Mouse (Mus musculus): ENCODE results near the gene Tnrc18. TPM values are rescaled to one million over a fixed set of nuclear protein-coding genes. Genes with fewer than 3 reads are reported as not detected.
A peak's percentile ranks its signal among the peaks of the same experiment; 100 is the strongest.

Tnrc18 gene
- polyA plus RNA-seq, 1 experiment from 2014 or later: 27.5 TPM

GRCm38 (mm10) chr5:142813722-142814111 lies 3.7 kb downstream of the Tnrc18 start:
- H3K4me2 ChIP-seq (ENCODE audit: low read length): peak overlapping the region; percentile 99
- H3K4me1 ChIP-seq (ENCODE audit: control insufficient read depth, insufficient read depth, low read length): peaks cover 34% of the 10 kb centered on the region
- peak overlapping the region; percentile 100 for H3K27ac ChIP-seq (ENCODE audit: low read depth, low read length)
- no peaks in the 10 kb centered on the region for H3K27me3 ChIP-seq (replicated peaks; ENCODE audit: control insufficient read depth, insufficient read depth, low read length)
- under 1% methylated on average over 23 of the region's 23 CpGs for WGBS
- H3K9me3 ChIP-seq (replicated peaks; ENCODE audit: control insufficient read depth, low read length): no peaks in the 10 kb centered on the region
- ATAC-seq (no peak), DNase-seq (ENCODE audit: low spot score) (peak; percentile 75)
- peak overlapping the region; percentile 97 for H3K4me3 ChIP-seq (ENCODE audit: low read depth, low read length)
- H3K36me3 ChIP-seq (ENCODE audit: control insufficient read depth, insufficient read depth, low read length): peaks cover 54% of the 10 kb centered on the region
- H3K9ac ChIP-seq (ENCODE audit: low read length): peak overlapping the region; percentile 100

- H3K36me3 ChIP-seq (ENCODE audit: control insufficient read depth, insufficient read depth, low read length): peaks cover 56% of the 10 kb centered on the region
- no peak for ATAC-seq
- H3K9ac ChIP-seq (ENCODE audit: low read length): peak overlapping the region; percentile 100
- under 1% methylated on average over 18 of the region's 18 CpGs for WGBS
- H3K4me1 ChIP-seq (ENCODE audit: control insufficient read depth, insufficient read depth, low read length): peaks cover 34% of the 10 kb centered on the region
- peak overlapping the region; percentile 97 for H3K4me3 ChIP-seq (ENCODE audit: low read depth, low read length)
- H3K4me2 ChIP-seq (ENCODE audit: low read length): peak overlapping the region; percentile 99
- no peaks in the 10 kb centered on the region for H3K27me3 ChIP-seq (replicated peaks; ENCODE audit: control insufficient read depth, insufficient read depth, low read length)
- no peaks in the 10 kb centered on the region for H3K9me3 ChIP-seq (replicated peaks; ENCODE audit: control insufficient read depth, low read length)
- peak overlapping the region; percentile 100 for H3K27ac ChIP-seq (ENCODE audit: low read depth, low read length)
- peak; percentile 59 for DNase-seq (ENCODE audit: low spot score)
Observed at GRCm38 (mm10) chr5:142812976-142813721, 4.3 kb downstream of the Tnrc18 start.

GRCm38 (mm10) chr5:142812621-142812975 lies 4.9 kb downstream of the Tnrc18 start:
- no peak for ATAC-seq
- Histone ChIP-seq H3K4me1 (ENCODE audit: control insufficient read depth, insufficient read depth, low read length) (peaks cover 34% of the 10 kb centered on the region), H3K9me3 (replicated peaks; ENCODE audit: control insufficient read depth, low read length) (no peaks in the 10 kb centered on the region), H3K9ac (ENCODE audit: low read length) (peak overlapping the region; percentile 100), H3K4me3 (ENCODE audit: low read depth, low read length) (peak overlapping the region; percentile 97), H3K36me3 (ENCODE audit: control insufficient read depth, insufficient read depth, low read length) (peaks cover 62% of the 10 kb centered on the region), H3K4me2 (ENCODE audit: low read length) (peak overlapping the region; percentile 99), H3K27me3 (replicated peaks; ENCODE audit: control insufficient read depth, insufficient read depth, low read length) (no peaks in the 10 kb centered on the region), H3K27ac (ENCODE audit: low read depth, low read length) (peak overlapping the region; percentile 100)
- WGBS: 3% methylated on average over 8 of the region's 8 CpGs
- DNase-seq (ENCODE audit: low spot score): no peak

GRCm38 (mm10) chr5:142811870-142812443 lies 5.5 kb downstream of the Tnrc18 start:
- Histone ChIP-seq H3K27ac (ENCODE audit: low read depth, low read length) (peak overlapping the region; percentile 100), H3K9ac (ENCODE audit: low read length) (peak overlapping the region; percentile 100), H3K4me2 (ENCODE audit: low read length) (peak overlapping the region; percentile 99), H3K27me3 (replicated peaks; ENCODE audit: control insufficient read depth, insufficient read depth, low read length) (no peaks in the 10 kb centered on the region), H3K4me1 (ENCODE audit: control insufficient read depth, insufficient read depth, low read length) (peaks cover 34% of the 10 kb centered on the region), H3K4me3 (ENCODE audit: low read depth, low read length) (peak overlapping the region; percentile 97), H3K36me3 (ENCODE audit: control insufficient read depth, insufficient read depth, low read length) (peaks cover 68% of the 10 kb centered on the region), H3K9me3 (replicated peaks; ENCODE audit: control insufficient read depth, low read length) (no peaks in the 10 kb centered on the region)
- ATAC-seq: no peak
- WGBS: 12% methylated on average over 8 of the region's 8 CpGs
- DNase-seq (ENCODE audit: low spot score): no peak

- H3K4me3 ChIP-seq (ENCODE audit: low read depth, low read length): peak overlapping the region; percentile 97
- H3K27me3 ChIP-seq (replicated peaks; ENCODE audit: control insufficient read depth, insufficient read depth, low read length): no peaks in the 10 kb centered on the region
- ATAC-seq: no peak
- 17% methylated on average over 20 of the region's 20 CpGs for WGBS
- no peak for DNase-seq (ENCODE audit: low spot score)
- peak overlapping the region; percentile 100 for H3K9ac ChIP-seq (ENCODE audit: low read length)
- H3K9me3 ChIP-seq (replicated peaks; ENCODE audit: control insufficient read depth, low read length): no peaks in the 10 kb centered on the region
- H3K4me1 ChIP-seq (ENCODE audit: control insufficient read depth, insufficient read depth, low read length): peaks cover 37% of the 10 kb centered on the region
- H3K36me3 ChIP-seq (ENCODE audit: control insufficient read depth, insufficient read depth, low read length): peaks cover 76% of the 10 kb centered on the region
- H3K4me2 ChIP-seq (ENCODE audit: low read length): peak overlapping the region; percentile 99
- H3K27ac ChIP-seq (ENCODE audit: low read depth, low read length): peak overlapping the region; percentile 44; the same call in 1 of the 2 replicates
Observed at GRCm38 (mm10) chr5:142810710-142811599, 6.5 kb downstream of the Tnrc18 start.

GRCm38 (mm10) chr5:142807661-142808060 lies 9.8 kb downstream of the Tnrc18 start:
- no peak for ATAC-seq
- H3K36me3 ChIP-seq (ENCODE audit: control insufficient read depth, insufficient read depth, low read length): peaks cover 69% of the 10 kb centered on the region
- H3K9ac ChIP-seq (ENCODE audit: low read length): no peak overlapping the region
- no peak overlapping the region for H3K4me3 ChIP-seq (ENCODE audit: low read depth, low read length)
- H3K27ac ChIP-seq (ENCODE audit: low read depth, low read length): no peak overlapping the region
- WGBS: 78% methylated on average over 7 of the region's 7 CpGs
- no peak overlapping the region for H3K4me2 ChIP-seq (ENCODE audit: low read length)
- peaks cover 45% of the 10 kb centered on the region for H3K4me1 ChIP-seq (ENCODE audit: control insufficient read depth, insufficient read depth, low read length)
- H3K9me3 ChIP-seq (replicated peaks; ENCODE audit: control insufficient read depth, low read length): no peaks in the 10 kb centered on the region
- H3K27me3 ChIP-seq (replicated peaks; ENCODE audit: control insufficient read depth, insufficient read depth, low read length): no peaks in the 10 kb centered on the region
- no peak for DNase-seq (ENCODE audit: low spot score)

GRCm38 (mm10) chr5:142803746-142804145 lies 13.7 kb downstream of the Tnrc18 start:
- Histone ChIP-seq H3K9me3 (replicated peaks; ENCODE audit: control insufficient read depth, low read length) (no peaks in the 10 kb centered on the region), H3K9ac (ENCODE audit: low read length) (no peak overlapping the region), H3K36me3 (ENCODE audit: control insufficient read depth, insufficient read depth, low read length) (peaks cover 43% of the 10 kb centered on the region), H3K4me2 (ENCODE audit: low read length) (no peak overlapping the region), H3K4me1 (ENCODE audit: control insufficient read depth, insufficient read depth, low read length) (peaks cover 47% of the 10 kb centered on the region), H3K4me3 (ENCODE audit: low read depth, low read length) (no peak overlapping the region), H3K27ac (ENCODE audit: low read depth, low read length) (no peak overlapping the region), H3K27me3 (replicated peaks; ENCODE audit: control insufficient read depth, insufficient read depth, low read length) (no peaks in the 10 kb centered on the region)
- DNase-seq (ENCODE audit: low spot score): no peak
- WGBS: 82% methylated on average over 1 of the region's 1 CpGs
- no peak for ATAC-seq

- H3K27me3 ChIP-seq (replicated peaks; ENCODE audit: control insufficient read depth, insufficient read depth, low read length): no peaks in the 10 kb centered on the region
- no peaks in the 10 kb centered on the region for H3K9me3 ChIP-seq (replicated peaks; ENCODE audit: control insufficient read depth, low read length)
- H3K27ac ChIP-seq (ENCODE audit: low read depth, low read length): no peak overlapping the region
- ATAC-seq: no peak
- WGBS: 63% methylated on average over 4 of the region's 4 CpGs
- peaks cover 43% of the 10 kb centered on the region for H3K36me3 ChIP-seq (ENCODE audit: control insufficient read depth, insufficient read depth, low read length)
- H3K4me3 ChIP-seq (ENCODE audit: low read depth, low read length): no peak overlapping the region
- no peak overlapping the region for H3K9ac ChIP-seq (ENCODE audit: low read length)
- no peak overlapping the region for H3K4me2 ChIP-seq (ENCODE audit: low read length)
- no peak for DNase-seq (ENCODE audit: low spot score)
- peaks cover 53% of the 10 kb centered on the region for H3K4me1 ChIP-seq (ENCODE audit: control insufficient read depth, insufficient read depth, low read length)
Observed at GRCm38 (mm10) chr5:142802884-142803283, 14.6 kb downstream of the Tnrc18 start.

Data from forebrain, embryonic 14.5 days (tissue).